Mouse (Mus musculus) heart, embryonic 16.5 days (tissue): ENCODE measurements around the gene Rnf13. TPM values are rescaled to one million over a fixed set of nuclear protein-coding genes. Genes with fewer than 3 reads are reported as not detected.

Source experiments
- ATAC-seq: fragments of 200-750 bp; cut with Nextera tagmentation; replicated peaks from 2 replicates; pipeline ENCODE4 v1.8.0; 2017; ENCODE audit warnings: moderate number of reproducible peaks; ENCODE audit not compliant: insufficient read depth, low FRiP score; ENCODE audit errors: extremely low read depth
- H3K27ac ChIP-seq: fragments of 300-500 bp; sonication (generic); 2 replicates; pipeline ENCODE4 v1.5.1; 2014; ENCODE audit warnings: mild to moderate bottlenecking, low read length, control low read depth, moderate library complexity
- H3K27me3 ChIP-seq: fragments of 300-500 bp; sonication (generic); 2 replicates; pipeline ENCODE4 v1.6.1; 2014; ENCODE audit warnings: low read length, mixed read lengths; ENCODE audit not compliant: control insufficient read depth, insufficient read depth
- H3K36me3 ChIP-seq: fragments of 300-500 bp; sonication (generic); 2 replicates; pipeline ENCODE4 v1.6.1; 2014; ENCODE audit not compliant: control insufficient read depth, insufficient read depth
- H3K4me1 ChIP-seq: fragments of 300-500 bp; sonication (generic); 2 replicates; pipeline ENCODE4 v1.6.1; 2014; ENCODE audit warnings: low read length, mixed read lengths; ENCODE audit not compliant: control insufficient read depth, insufficient read depth
- H3K4me2 ChIP-seq: fragments of 300-500 bp; sonication (generic); 2 replicates; pipeline ENCODE4 v1.6.1; 2014; ENCODE audit warnings: low read depth, mild to moderate bottlenecking, control low read depth, low read length
- H3K4me3 ChIP-seq: fragments of 300-500 bp; sonication (generic); 2 replicates; pipeline ENCODE4 v1.5.1; 2014; ENCODE audit warnings: mild to moderate bottlenecking, control low read depth, low read length
- H3K9ac ChIP-seq: fragments of 300-500 bp; sonication (generic); 2 replicates; pipeline ENCODE4 v1.6.1; 2014; ENCODE audit warnings: low read length, control low read depth
- H3K9me3 ChIP-seq: fragments of 300-500 bp; sonication (generic); replicated peaks from 2 replicates; pipeline ENCODE4 v1.6.1; 2016; ENCODE audit warnings: low read length; ENCODE audit not compliant: control insufficient read depth
- WGBS: fragments of 180-500 bp; shearing (Covaris S2); extraction: QIAGEN DNeasy Blood & Tissue Kit; methylation state at CpG from one replicate; pipeline ENCODE4 v1.1.7; 2014; 5-methylcytosine and 5-hydroxymethylcytosine counted together
- polyA plus RNA-seq: library from polyadenylated mRNA; unstranded; fragments of >200 nt; fragmentation: Nextera tagmentation; extraction: Ambion mirVana; gene quantifications from 2 replicates; pipeline ENCODE4 v1.2.1, GENCODE M21; 2015

Gene Rnf13
- polyA plus RNA-seq, 1 experiment from 2014 or later: 71.8 TPM

GRCm38 (mm10) chr3:57882945-57883344 is 147.1 kb downstream of the Rnf13 start:
- Histone ChIP-seq H3K36me3 (no peaks in the 10 kb centered on the region), H3K4me2 (no peak overlapping the region), H3K9me3 (0 out of 2 replicates have a peak, but pooled peaks cover 3% of the 10 kb centered on the region), H3K9ac (no peak overlapping the region), H3K4me1 (no peaks in the 10 kb centered on the region), H3K27ac (no peak overlapping the region), H3K4me3 (no peak overlapping the region), H3K27me3 (no peaks in the 10 kb centered on the region)
- 68% methylated on average over 3 of the region's 3 CpGs for WGBS
- ATAC-seq: no peak

Other genes starting within 250 kb of the Rnf13 start
- 17.7 and 20.0 TPM in 2 replicates for gene Wwtr1, start 160.2 kb upstream of the Rnf13 start, polyA plus RNA-seq
- gene Commd2, start 84.3 kb upstream of the Rnf13 start, polyA plus RNA-seq: 47.1 and 54.3 TPM in 2 replicates
- 0.05 and 0.07 TPM in 2 replicates for gene Ankub1, start 43.3 kb upstream of the Rnf13 start, polyA plus RNA-seq
- 43.4 and 45.3 TPM in 2 replicates for gene Pfn2, start 112.0 kb downstream of the Rnf13 start, polyA plus RNA-seq